Mouse (Mus musculus) midbrain, embryonic 13.5 days (tissue): ENCODE measurements around the gene Gstm5. TPM values are rescaled to one million over a fixed set of nuclear protein-coding genes. Genes with fewer than 3 reads are reported as not detected.
"Not testable (repeated sequence)": the region's sequence is repeated elsewhere in the genome, so short reads cannot be mapped to it uniquely, and the experiment has no call there.

Source experiments
- ATAC-seq: fragments of 200-750 bp; cut with Nextera tagmentation; 2 replicates; pipeline ENCODE4 v1.8.0; 2017; ENCODE audit warnings: mild to moderate bottlenecking, moderate TSS enrichment, moderate library complexity
- H3K27ac ChIP-seq: fragments of 300-500 bp; sonication (generic); 2 replicates; pipeline ENCODE4 v1.5.1; 2015; ENCODE audit warnings: inconsistent platforms, mild to moderate bottlenecking, moderate library complexity
- H3K27me3 ChIP-seq: fragments of 300-500 bp; sonication (generic); 2 replicates; pipeline ENCODE4 v1.6.1; 2015; ENCODE audit warnings: mild to moderate bottlenecking, inconsistent platforms
- H3K36me3 ChIP-seq: fragments of 300-500 bp; sonication (generic); 2 replicates; pipeline ENCODE4 v1.6.1; 2015; ENCODE audit warnings: mild to moderate bottlenecking, inconsistent platforms
- H3K4me1 ChIP-seq: fragments of 300-500 bp; sonication (generic); replicated peaks from 2 replicates; pipeline ENCODE4 v1.6.1; 2015; ENCODE audit warnings: inconsistent platforms
- H3K4me2 ChIP-seq: fragments of 300-500 bp; sonication (generic); replicated peaks from 2 replicates; pipeline ENCODE4 v1.6.1; 2015; ENCODE audit warnings: moderate library complexity, mild to moderate bottlenecking, inconsistent platforms
- H3K4me3 ChIP-seq: fragments of 300-500 bp; sonication (generic); replicated peaks from 2 replicates; pipeline ENCODE4 v1.5.1; 2015; ENCODE audit warnings: mild to moderate bottlenecking, inconsistent platforms
- H3K9ac ChIP-seq: fragments of 300-500 bp; sonication (generic); replicated peaks from 2 replicates; pipeline ENCODE4 v1.6.1; 2015; ENCODE audit warnings: mild to moderate bottlenecking, inconsistent platforms
- H3K9me3 ChIP-seq: fragments of 300-500 bp; sonication (generic); 2 replicates; pipeline ENCODE4 v1.6.1; 2016; ENCODE audit warnings: mild to moderate bottlenecking, inconsistent platforms
- WGBS: fragments of 180-500 bp; shearing (Covaris S2); methylation state at CpG from one replicate; pipeline ENCODE4 v1.1.7; 2015; 5-methylcytosine and 5-hydroxymethylcytosine counted together
- polyA plus RNA-seq: library from polyadenylated mRNA; unstranded; fragments of >200 nt; fragmentation: Nextera tagmentation; extraction: Ambion mirVana; gene quantifications from 2 replicates; pipeline ENCODE4 v1.2.1, GENCODE M21; 2015

Gstm5 gene
- polyA plus RNA-seq, 1 experiment from 2014 or later = 236 TPM

GRCm38 (mm10) chr3:107877747-107878736, 17.6 kb upstream of the Gstm5 start:
- no peak overlapping the region for H3K27ac ChIP-seq
- no peak overlapping the region for H3K9ac ChIP-seq
- no peaks in the 10 kb centered on the region for H3K4me1 ChIP-seq
- no peak overlapping the region for H3K4me2 ChIP-seq
- no peaks in the 10 kb centered on the region for H3K27me3 ChIP-seq
- no peaks in the 10 kb centered on the region for H3K9me3 ChIP-seq
- ATAC-seq = no peak
- no peaks in the 10 kb centered on the region for H3K36me3 ChIP-seq
- 86% methylated on average over 12 of the region's 12 CpGs for WGBS
- no peak overlapping the region for H3K4me3 ChIP-seq

- peak; percentile 90 for ATAC-seq
Observed at GRCm38 (mm10) chr3:107887674-107888495, 7.7 kb upstream of the Gstm5 start.

GRCm38 (mm10) chr3:107889236-107889635, 6.4 kb upstream of the Gstm5 start:
- not testable (repeated sequence) for H3K9ac ChIP-seq, H3K9me3 ChIP-seq, H3K36me3 ChIP-seq, H3K4me3 ChIP-seq, ATAC-seq, H3K4me2 ChIP-seq, H3K4me1 ChIP-seq, H3K27me3 ChIP-seq, H3K27ac ChIP-seq
- WGBS = 87% methylated on average over 2 of the region's 2 CpGs

More at GRCm38 (mm10) chr3:107887674-107888495, 7.7 kb upstream of the Gstm5 start:
- Histone ChIP-seq H3K27ac (peak overlapping the region; percentile 14; the same call in 1 of the 2 replicates), H3K4me2 (no peak overlapping the region), H3K4me3 (no peak overlapping the region), H3K9ac (no peak overlapping the region), H3K4me1 (no peaks in the 10 kb centered on the region), H3K36me3 (no peaks in the 10 kb centered on the region), H3K9me3 (no peaks in the 10 kb centered on the region), H3K27me3 (no peaks in the 10 kb centered on the region)
- 84% methylated on average over 9 of the region's 9 CpGs for WGBS

GRCm38 (mm10) chr3:107895194-107895719, 364 bp upstream of the Gstm5 start:
- peak overlapping the region; percentile 69 for H3K4me3 ChIP-seq
- H3K27me3 ChIP-seq = no peaks in the 10 kb centered on the region
- H3K36me3 ChIP-seq = peaks cover 15% of the 10 kb centered on the region
- peak overlapping the region; percentile 67 for H3K4me2 ChIP-seq
- peak overlapping the region; percentile 81 for H3K9ac ChIP-seq
- 16% methylated on average over 6 of the region's 6 CpGs for WGBS
- ATAC-seq = peak; percentile 62
- H3K27ac ChIP-seq = no peak overlapping the region
- peaks cover 12% of the 10 kb centered on the region for H3K4me1 ChIP-seq
- no peaks in the 10 kb centered on the region for H3K9me3 ChIP-seq

GRCm38 (mm10) chr3:107898691-107899090, 3.1 kb downstream of the Gstm5 start:
- no peak overlapping the region for H3K4me2 ChIP-seq
- H3K4me1 ChIP-seq = peaks cover 12% of the 10 kb centered on the region
- H3K9me3 ChIP-seq = no peaks in the 10 kb centered on the region
- no peak overlapping the region for H3K27ac ChIP-seq
- ATAC-seq = no peak
- no peak overlapping the region for H3K9ac ChIP-seq
- H3K36me3 ChIP-seq = peaks cover 15% of the 10 kb centered on the region
- no peak overlapping the region for H3K4me3 ChIP-seq
- no peaks in the 10 kb centered on the region for H3K27me3 ChIP-seq
- 92% methylated on average over 13 of the region's 13 CpGs for WGBS

- Histone ChIP-seq H3K27me3 (no peaks in the 10 kb centered on the region), H3K36me3 (peaks cover 15% of the 10 kb centered on the region), H3K4me3 (no peak overlapping the region), H3K4me2 (no peak overlapping the region), H3K9ac (no peak overlapping the region), H3K4me1 (peaks cover 6% of the 10 kb centered on the region), H3K27ac (no peak overlapping the region), H3K9me3 (no peaks in the 10 kb centered on the region)
- 70% methylated on average over 11 of the region's 11 CpGs for WGBS
- no peak for ATAC-seq
Observed at GRCm38 (mm10) chr3:107900955-107901673, 5.5 kb downstream of the Gstm5 start.

GRCm38 (mm10) chr3:107905942-107906341, 10.3 kb downstream of the Gstm5 start:
- no peaks in the 10 kb centered on the region for H3K4me1 ChIP-seq
- no peak overlapping the region for H3K4me3 ChIP-seq
- 57% methylated on average over 6 of the region's 6 CpGs for WGBS
- no peak overlapping the region for H3K9ac ChIP-seq
- no peak for ATAC-seq
- H3K36me3 ChIP-seq = no peaks in the 10 kb centered on the region
- no peaks in the 10 kb centered on the region for H3K27me3 ChIP-seq
- H3K9me3 ChIP-seq = no peaks in the 10 kb centered on the region
- no peak overlapping the region for H3K4me2 ChIP-seq
- no peak overlapping the region for H3K27ac ChIP-seq

- Histone ChIP-seq H3K36me3 (no peaks in the 10 kb centered on the region), H3K4me1 (no peaks in the 10 kb centered on the region), H3K4me2 (no peak overlapping the region), H3K27ac (no peak overlapping the region), H3K4me3 (no peak overlapping the region), H3K9ac (no peak overlapping the region), H3K9me3 (no peaks in the 10 kb centered on the region), H3K27me3 (no peaks in the 10 kb centered on the region)
- ATAC-seq = no peak
- 76% methylated on average over 15 of the region's 15 CpGs for WGBS
Observed at GRCm38 (mm10) chr3:107916674-107917073, 21.1 kb downstream of the Gstm5 start.

- ATAC-seq = no peak
- H3K4me3 ChIP-seq = no peak overlapping the region
- no peak overlapping the region for H3K27ac ChIP-seq
- WGBS = 80% methylated on average over 3 of the region's 3 CpGs
- H3K4me1 ChIP-seq = no peaks in the 10 kb centered on the region
- no peaks in the 10 kb centered on the region for H3K9me3 ChIP-seq
- H3K36me3 ChIP-seq = no peaks in the 10 kb centered on the region
- no peak overlapping the region for H3K9ac ChIP-seq
- H3K4me2 ChIP-seq = no peak overlapping the region
- no peaks in the 10 kb centered on the region for H3K27me3 ChIP-seq
Observed at GRCm38 (mm10) chr3:107917097-107917496, 21.5 kb downstream of the Gstm5 start.

GRCm38 (mm10) chr3:107917783-107918408, 22.3 kb downstream of the Gstm5 start:
- H3K4me1 ChIP-seq = no peaks in the 10 kb centered on the region
- H3K9ac ChIP-seq = no peak overlapping the region
- no peak overlapping the region for H3K4me3 ChIP-seq
- H3K27me3 ChIP-seq = no peaks in the 10 kb centered on the region
- no peak overlapping the region for H3K4me2 ChIP-seq
- 60% methylated on average over 7 of the region's 7 CpGs for WGBS
- ATAC-seq = peak; percentile 72
- no peaks in the 10 kb centered on the region for H3K9me3 ChIP-seq
- no peaks in the 10 kb centered on the region for H3K36me3 ChIP-seq
- no peak overlapping the region for H3K27ac ChIP-seq

GRCm38 (mm10) chr3:107920348-107920747, 24.7 kb downstream of the Gstm5 start:
- no peak for ATAC-seq
- Histone ChIP-seq H3K27ac (no peak overlapping the region), H3K36me3 (no peaks in the 10 kb centered on the region), H3K9me3 (no peaks in the 10 kb centered on the region), H3K4me2 (no peak overlapping the region), H3K4me1 (no peaks in the 10 kb centered on the region), H3K27me3 (no peaks in the 10 kb centered on the region), H3K9ac (no peak overlapping the region), H3K4me3 (no peak overlapping the region)
- 91% methylated on average over 5 of the region's 5 CpGs for WGBS
